Mouse (Mus musculus) adrenal gland, adult 18-20 months (tissue): ENCODE data around the gene Zfp362. TPM values are rescaled to one million over a fixed set of nuclear protein-coding genes. Genes with fewer than 3 reads are reported as not detected.

ENCODE experiments used
- DNase-seq, 2 experiments: peaks; one replicate each; pipeline ENCODE4 v3.0.0; 2021 to 2022; ENCODE audit warnings: low spot score in 2 of 2
- long read RNA-seq, 2 experiments: library from polyadenylated mRNA; stranded (forward); transcript quantifications; one replicate each; pipeline ENCODE4 v2.0.0; 2021
- total RNA-seq, 2 experiments: library from RNA; stranded (reverse); gene quantifications; 1 replicate in 1 of 2; 2 replicates in 1 of 2; pipeline ENCODE4 v1.2.3; 2021

Zfp362 gene
- total RNA-seq: 10 to 100 TPM; 16.0 to 17.5 TPM
- long read RNA-seq, experiment 1, partial matches to known transcripts: 1 of 7 reads
- long read RNA-seq, experiment 1, other reads (novel, unspliced or antisense): 3 of 7 reads
- long read RNA-seq, experiment 2, partial matches to known transcripts: 10 of 16 reads
- long read RNA-seq, experiment 2, other reads (novel, unspliced or antisense): 3 of 16 reads

GRCm38 (mm10) chr4:128806043-128806826 lies at the start of gene Zfp362:
Gene Zfp362, minus strand, starts transcription at chr4:128806045.
- DNase-seq: peak; percentile 54 to 58

GRCm38 (mm10) chr4:128855613-128856040 lies 49.8 kb upstream of the Zfp362 start:
- DNase-seq: peak; percentile 56 to 67

- peak in 1 of 2 experiments; percentile 6 for DNase-seq
Measured at GRCm38 (mm10) chr4:128853117-128853516, 47.3 kb upstream of the Zfp362 start.

- DNase-seq: peak in 1 of 2 experiments; percentile 19
Measured at GRCm38 (mm10) chr4:128852266-128852887, 46.5 kb upstream of the Zfp362 start.

- DNase-seq: no peak
Measured at GRCm38 (mm10) chr4:128849686-128850085, 43.8 kb upstream of the Zfp362 start.

GRCm38 (mm10) chr4:128848961-128849360 lies 43.1 kb upstream of the Zfp362 start:
- no peak for DNase-seq

GRCm38 (mm10) chr4:128845367-128845973 lies 39.6 kb upstream of the Zfp362 start:
- DNase-seq: no peak

- no peak for DNase-seq
Measured at GRCm38 (mm10) chr4:128844566-128844965, 38.7 kb upstream of the Zfp362 start.

- DNase-seq: no peak
Measured at GRCm38 (mm10) chr4:128841259-128841658, 35.4 kb upstream of the Zfp362 start.

GRCm38 (mm10) chr4:128839811-128840738 lies 34.2 kb upstream of the Zfp362 start:
- DNase-seq: peak in 1 of 2 experiments; percentile 17

- DNase-seq: no peak
Measured at GRCm38 (mm10) chr4:128838202-128838601, 32.4 kb upstream of the Zfp362 start.

GRCm38 (mm10) chr4:128824131-128824530 lies 18.3 kb upstream of the Zfp362 start:
- DNase-seq: no peak

- DNase-seq: no peak
Measured at GRCm38 (mm10) chr4:128820568-128820967, 14.7 kb upstream of the Zfp362 start.

GRCm38 (mm10) chr4:128817011-128817410 lies 11.2 kb upstream of the Zfp362 start:
- DNase-seq: no peak

- DNase-seq: peak; percentile 65
Measured at GRCm38 (mm10) chr4:128811382-128812056, 5.7 kb upstream of the Zfp362 start.

- peak; percentile 66 to 67 for DNase-seq
Measured at GRCm38 (mm10) chr4:128806827-128807179, 958 bp upstream of the Zfp362 start.

GRCm38 (mm10) chr4:128805150-128806042 lies 449 bp downstream of the Zfp362 start:
- peak in 1 of 2 experiments; percentile 44 for DNase-seq

GRCm38 (mm10) chr4:128804426-128805149 lies 1.3 kb downstream of the Zfp362 start:
- DNase-seq: no peak
